Mouse (Mus musculus): ENCODE measurements around the gene Tpcn1. TPM values are rescaled to one million over a fixed set of nuclear protein-coding genes. Genes with fewer than 3 reads are reported as not detected.

Gene Tpcn1
- total and polyA plus RNA-seq, 2 experiments, result 7.6 to 51.9 TPM

GRCm38 (mm10) chr5:120621078-120621765, 32.7 kb upstream of the Tpcn1 start:
- Histone ChIP-seq H3K27ac (replicated peaks; ENCODE audit: insufficient read depth, low read depth, low read length) (no peak overlapping the region), H3K9ac (ENCODE audit: low read depth, low read length) (no peak overlapping the region), H3K36me3 (ENCODE audit: control insufficient read depth, insufficient read depth, low read length) (peaks cover 10% of the 10 kb centered on the region; the same call in 1 of the 2 replicates), H3K27me3 (ENCODE audit: control insufficient read depth, insufficient read depth, low read length) (no peaks in the 10 kb centered on the region), H3K79me2 (ENCODE audit: control insufficient read depth, insufficient read depth, low read length) (peaks cover under 1% of the 10 kb centered on the region; the same call in 1 of the 2 replicates), H3K4me1 (ENCODE audit: control insufficient read depth, insufficient read depth, low read length) (no peaks in the 10 kb centered on the region), H3K4me3 (ENCODE audit: insufficient read depth, low read depth, low read length) (no peak overlapping the region)
- WGBS, result 93% methylated on average over 23 of the region's 23 CpGs
- no peak for TF ChIP-seq POLR2A (IDR thresholded peaks at IDR 0.05; ENCODE audit: extremely low read depth, insufficient read depth, low read length)
- TF ChIP-seq CTCF (IDR thresholded peaks at IDR 0.05; ENCODE audit: low read depth, low read length), result no peak
- DNase-seq (ENCODE audit: extremely low read depth, low read depth, low spot score), result no peak

GRCm38 (mm10) chr5:120620375-120621077, 32.1 kb upstream of the Tpcn1 start:
- Histone ChIP-seq H3K9ac (ENCODE audit: low read depth, low read length) (no peak overlapping the region), H3K4me3 (ENCODE audit: insufficient read depth, low read depth, low read length) (no peak overlapping the region), H3K27ac (replicated peaks; ENCODE audit: insufficient read depth, low read depth, low read length) (no peak overlapping the region), H3K36me3 (ENCODE audit: control insufficient read depth, insufficient read depth, low read length) (peaks cover 10% of the 10 kb centered on the region; the same call in 1 of the 2 replicates), H3K27me3 (ENCODE audit: control insufficient read depth, insufficient read depth, low read length) (no peaks in the 10 kb centered on the region), H3K79me2 (ENCODE audit: control insufficient read depth, insufficient read depth, low read length) (peaks cover 4% of the 10 kb centered on the region; the same call in 1 of the 2 replicates), H3K4me1 (ENCODE audit: control insufficient read depth, insufficient read depth, low read length) (no peaks in the 10 kb centered on the region)
- 73% methylated on average over 18 of the region's 18 CpGs for WGBS
- TF ChIP-seq CTCF (IDR thresholded peaks at IDR 0.05; ENCODE audit: low read depth, low read length), result peak; percentile 98
- TF ChIP-seq POLR2A (IDR thresholded peaks at IDR 0.05; ENCODE audit: extremely low read depth, insufficient read depth, low read length), result no peak
- peak; percentile 20 for DNase-seq (ENCODE audit: extremely low read depth, low read depth, low spot score)

- peaks cover 8% of the 10 kb centered on the region; the same call in 1 of the 2 replicates for H3K36me3 ChIP-seq (ENCODE audit: control insufficient read depth, insufficient read depth, low read length)
These were observed 30.7 kb upstream of the Tpcn1 start for GRCm38 (mm10) chr5:120619201-120619600.

GRCm38 (mm10) chr5:120618778-120619177, 30.3 kb upstream of the Tpcn1 start:
- 88% methylated on average over 12 of the region's 12 CpGs for WGBS
- peaks cover 12% of the 10 kb centered on the region; the same call in 1 of the 2 replicates for H3K79me2 ChIP-seq (ENCODE audit: control insufficient read depth, insufficient read depth, low read length)
- H3K9ac ChIP-seq (ENCODE audit: low read depth, low read length), result no peak overlapping the region
- TF ChIP-seq POLR2A (IDR thresholded peaks at IDR 0.05; ENCODE audit: extremely low read depth, insufficient read depth, low read length), result no peak
- TF ChIP-seq CTCF (IDR thresholded peaks at IDR 0.05; ENCODE audit: low read depth, low read length), result no peak
- DNase-seq (ENCODE audit: extremely low read depth, low read depth, low spot score), result no peak
- H3K27me3 ChIP-seq (ENCODE audit: control insufficient read depth, insufficient read depth, low read length), result no peaks in the 10 kb centered on the region
- H3K27ac ChIP-seq (replicated peaks; ENCODE audit: insufficient read depth, low read depth, low read length), result no peak overlapping the region
- H3K4me3 ChIP-seq (ENCODE audit: insufficient read depth, low read depth, low read length), result no peak overlapping the region
- peaks cover 4% of the 10 kb centered on the region; the same call in 1 of the 2 replicates for H3K36me3 ChIP-seq (ENCODE audit: control insufficient read depth, insufficient read depth, low read length)
- peaks cover 2% of the 10 kb centered on the region for H3K4me1 ChIP-seq (ENCODE audit: control insufficient read depth, insufficient read depth, low read length)

More at GRCm38 (mm10) chr5:120619201-120619600, 30.7 kb upstream of the Tpcn1 start:
- no peak for DNase-seq (ENCODE audit: extremely low read depth, low read depth, low spot score)
- H3K27me3 ChIP-seq (ENCODE audit: control insufficient read depth, insufficient read depth, low read length), result no peaks in the 10 kb centered on the region
- TF ChIP-seq CTCF (IDR thresholded peaks at IDR 0.05; ENCODE audit: low read depth, low read length) (peak; percentile 94), POLR2A (IDR thresholded peaks at IDR 0.05; ENCODE audit: extremely low read depth, insufficient read depth, low read length) (no peak)
- peaks cover 12% of the 10 kb centered on the region; the same call in 1 of the 2 replicates for H3K79me2 ChIP-seq (ENCODE audit: control insufficient read depth, insufficient read depth, low read length)
- no peaks in the 10 kb centered on the region for H3K4me1 ChIP-seq (ENCODE audit: control insufficient read depth, insufficient read depth, low read length)
- no peak overlapping the region for H3K27ac ChIP-seq (replicated peaks; ENCODE audit: insufficient read depth, low read depth, low read length)
- WGBS, result 43% methylated on average over 5 of the region's 5 CpGs
- H3K4me3 ChIP-seq (ENCODE audit: insufficient read depth, low read depth, low read length), result no peak overlapping the region
- no peak overlapping the region for H3K9ac ChIP-seq (ENCODE audit: low read depth, low read length)

GRCm38 (mm10) chr5:120615903-120616302, 27.4 kb upstream of the Tpcn1 start:
- Histone ChIP-seq H3K4me3 (ENCODE audit: insufficient read depth, low read depth, low read length) (no peak overlapping the region), H3K79me2 (ENCODE audit: control insufficient read depth, insufficient read depth, low read length) (peaks cover 16% of the 10 kb centered on the region; the same call in 1 of the 2 replicates), H3K4me1 (ENCODE audit: control insufficient read depth, insufficient read depth, low read length) (peaks cover 9% of the 10 kb centered on the region), H3K27ac (replicated peaks; ENCODE audit: insufficient read depth, low read depth, low read length) (no peak overlapping the region), H3K27me3 (ENCODE audit: control insufficient read depth, insufficient read depth, low read length) (no peaks in the 10 kb centered on the region), H3K36me3 (ENCODE audit: control insufficient read depth, insufficient read depth, low read length) (no peaks in the 10 kb centered on the region), H3K9ac (ENCODE audit: low read depth, low read length) (no peak overlapping the region)
- no peak for DNase-seq (ENCODE audit: extremely low read depth, low read depth, low spot score)
- TF ChIP-seq POLR2A (IDR thresholded peaks at IDR 0.05; ENCODE audit: extremely low read depth, insufficient read depth, low read length) (no peak), CTCF (IDR thresholded peaks at IDR 0.05; ENCODE audit: low read depth, low read length) (peak; percentile 35; the same call in 1 of the 2 replicates)
- 97% methylated on average over 4 of the region's 4 CpGs for WGBS
